8 mouse cellular contexts compared by ENCODE assay signal in the genomic region with DNA sequence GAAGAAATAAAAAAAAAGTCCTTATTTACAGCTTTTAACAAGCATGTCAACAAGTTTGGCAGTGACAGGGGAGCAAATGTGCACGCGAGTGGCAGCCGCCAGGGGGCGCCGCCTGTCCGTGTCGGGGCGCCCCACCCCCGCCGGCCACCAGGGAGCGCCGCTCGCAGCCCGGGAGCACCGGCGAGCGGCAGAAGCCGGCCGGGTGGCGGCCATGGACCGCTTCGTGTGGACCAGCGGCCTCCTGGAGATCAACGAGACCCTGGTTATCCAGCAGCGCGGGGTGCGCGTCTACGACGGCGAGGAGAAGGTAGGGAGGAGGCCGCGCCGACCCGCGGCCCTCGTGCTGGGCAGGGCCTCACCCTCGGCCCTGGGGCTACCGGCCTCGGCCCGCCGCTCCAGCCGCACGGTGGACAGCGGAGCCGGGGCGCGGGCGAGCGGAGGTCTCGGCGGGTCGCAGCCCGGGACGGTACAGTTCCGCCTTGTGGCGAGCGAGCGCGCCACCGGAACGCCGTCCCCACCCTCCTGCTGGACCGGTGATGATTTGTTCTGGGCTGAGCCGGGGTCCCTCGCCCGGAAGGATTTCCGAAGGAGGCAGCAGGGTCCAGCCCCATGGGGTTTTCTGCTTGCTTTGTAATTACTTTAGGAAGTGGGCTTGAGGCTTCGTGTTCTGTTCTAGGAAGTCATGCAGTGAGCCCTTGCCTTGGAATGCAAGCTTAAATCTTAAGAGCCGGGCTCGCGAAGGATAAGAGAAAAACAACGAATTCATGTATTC. TPM values are rescaled to one million over a fixed set of nuclear protein-coding genes. Genes with fewer than 3 reads are reported as not detected.
A peak's percentile ranks its signal among the peaks of the same experiment; 100 is the strongest.
DNase-seq lines count a peak whose midpoint lies in the region; ATAC-seq lines count a peak whose summit lies in the region.

A gene (plus strand): TSS at position 150 of the 772 bp plus-strand sequence.

- peak within 1 kb of the TSS; percentile 86 for H3K4me2 ChIP-seq in intestine, embryonic 14.5 days (ENCODE audit: low read length)

- peak; percentile 95 for ATAC-seq in intestine, embryonic 14.5 days (replicated peaks; ENCODE audit: low FRiP score, low TSS enrichment, low read depth)

- no peaks in the 10 kb centered on the region; the same call in 1 of the 2 replicates for H3K4me1 ChIP-seq in intestine, embryonic 14.5 days (replicated peaks; ENCODE audit: control insufficient read depth, insufficient read depth, low read length)

- no peaks in the 10 kb centered on the region for H3K27me3 ChIP-seq in intestine, embryonic 14.5 days (replicated peaks; ENCODE audit: control insufficient read depth, insufficient read depth, low read length)

- peak within 1 kb of the TSS; percentile 99 for H3K27ac ChIP-seq in intestine, embryonic 14.5 days (ENCODE audit: low read depth)

- H3K36me3 ChIP-seq in intestine, embryonic 14.5 days (ENCODE audit: control insufficient read depth, insufficient read depth, low read length) = no peaks in the 10 kb centered on the region

- H3K9me3 ChIP-seq in intestine, embryonic 14.5 days (ENCODE audit: control insufficient read depth, low read length) = no peaks in the 10 kb centered on the region

- peak within 1 kb of the TSS; percentile 77 for H3K4me3 ChIP-seq in intestine, embryonic 14.5 days (ENCODE audit: low read depth, low read length)

- peak; percentile 92 to 98 for DNase-seq in adrenal gland, adult (ENCODE audit: inconsistent age in 2 of 2, low spot score in 1 of 2)
- peak; percentile 89 for DNase-seq in embryo, embryonic 10.5 days (ENCODE audit: low spot score)
- peak; percentile 89 for DNase-seq in gastrocnemius, postnatal 25 days
- peak; percentile 93 for DNase-seq in intestine, embryonic 14.5 days (ENCODE audit: low spot score)
- peak; percentile 86 to 88 for DNase-seq in left cerebral cortex, postnatal 14 days (ENCODE audit: low spot score in 2 of 2)
- DNase-seq in mesoderm, embryonic 11.5 days (ENCODE audit: low read depth, low spot score) = peak; percentile 92
- DNase-seq in right cerebral cortex, postnatal 36 days (ENCODE audit: low spot score in 2 of 2) = peak; percentile 64 to 78
- peak; percentile 89 for DNase-seq in yolk sac, embryonic 10.5 days (ENCODE audit: low spot score)

- intact Hi-C loops in left cerebral cortex, postnatal 14 days (cut with DNase I) = loop anchor here (2.0 to 5.0 kb wide), 2 partner anchors 204 to 218 kb away; a partner anchor contains a TSS

- peak within 1 kb of the TSS; percentile 95 for H3K9ac ChIP-seq in intestine, embryonic 14.5 days (ENCODE audit: low read length)

- WGBS in intestine, embryonic 14.5 days = under 1% methylated on average over 62 of the region's 73 CpGs

RNA-seq across cellular contexts. Expression of the gene that starts here (rescaled TPM):
- total RNA-seq in gastrocnemius, postnatal 25 days (2021) = 10 to 100 TPM; 27.9 to 33.0 TPM
- 41.3 and 47.6 TPM in 2 replicates for polyA plus RNA-seq in intestine, embryonic 14.5 days (2014; fragmentation: Nextera tagmentation; extraction: Ambion mirVana)
- total RNA-seq in left cerebral cortex, postnatal 14 days (2021) = 10 to 100 TPM; 34.2 to 35.6 TPM

Comparison
In these comparisons a context has a peak if more than half of its experiments do, and no peak if none do; other contexts are left out.
1. Peak in every context shown above with its lines: DNase-seq, ATAC-seq, H3K4me3 ChIP-seq and H3K27ac ChIP-seq.